Mouse (Mus musculus) cerebellum, adult 9-10 months (tissue): ENCODE measurements around the gene Pde8b.

Source experiments
- DNase-seq: peaks from one replicate; pipeline ENCODE4 v3.0.0; 2022

The Pde8b gene

GRCm38 (mm10) chr13:95249511-95250456, at the start of gene Pde8b:
TSS of gene Pde8b (minus strand) at chr13:95250336.
- DNase-seq, result no peak

GRCm38 (mm10) chr13:95291983-95292382, 41.8 kb upstream of the Pde8b start:
- DNase-seq, result no peak

- DNase-seq, result no peak
Observed at GRCm38 (mm10) chr13:95288027-95288426, 37.9 kb upstream of the Pde8b start.

- peak; percentile 31 for DNase-seq
Observed at GRCm38 (mm10) chr13:95286989-95287388, 36.9 kb upstream of the Pde8b start.

GRCm38 (mm10) chr13:95281740-95282673, 31.9 kb upstream of the Pde8b start:
- no peak for DNase-seq

GRCm38 (mm10) chr13:95278426-95279025, 28.4 kb upstream of the Pde8b start:
- DNase-seq, result no peak

- no peak for DNase-seq
Observed at GRCm38 (mm10) chr13:95264691-95265090, 14.6 kb upstream of the Pde8b start.

GRCm38 (mm10) chr13:95260886-95261789, 11.0 kb upstream of the Pde8b start:
- DNase-seq, result no peak

- no peak for DNase-seq
Observed at GRCm38 (mm10) chr13:95260391-95260790, 10.3 kb upstream of the Pde8b start.

GRCm38 (mm10) chr13:95257083-95257482, 6.9 kb upstream of the Pde8b start:
- no peak for DNase-seq

GRCm38 (mm10) chr13:95255083-95255482, 4.9 kb upstream of the Pde8b start:
- no peak for DNase-seq

GRCm38 (mm10) chr13:95243026-95243425, 7.1 kb downstream of the Pde8b start:
- no peak for DNase-seq

GRCm38 (mm10) chr13:95237488-95237887, 12.6 kb downstream of the Pde8b start:
- DNase-seq, result no peak

- no peak for DNase-seq
Observed at GRCm38 (mm10) chr13:95235261-95235660, 14.9 kb downstream of the Pde8b start.

GRCm38 (mm10) chr13:95231366-95232138, 18.6 kb downstream of the Pde8b start:
- DNase-seq, result no peak

- no peak for DNase-seq
Observed at GRCm38 (mm10) chr13:95230326-95230725, 19.8 kb downstream of the Pde8b start.

- DNase-seq, result no peak
Observed at GRCm38 (mm10) chr13:95224491-95224890, 25.6 kb downstream of the Pde8b start.

- no peak for DNase-seq
Observed at GRCm38 (mm10) chr13:95223427-95223772, 26.7 kb downstream of the Pde8b start.

GRCm38 (mm10) chr13:95222569-95223426, 27.3 kb downstream of the Pde8b start:
- peak; percentile 7 for DNase-seq

- no peak for DNase-seq
Observed at GRCm38 (mm10) chr13:95221882-95222568, 28.1 kb downstream of the Pde8b start.
